Mouse (Mus musculus) liver, adult 2 months (tissue): ENCODE data around the gene Grip2. TPM values are rescaled to one million over a fixed set of nuclear protein-coding genes. Genes with fewer than 3 reads are reported as not detected.

ENCODE experiments used
- DNase-seq: peaks from one replicate; pipeline ENCODE4 v3.0.0-alpha.2; 2011; ENCODE audit warnings: low read depth, low spot score; ENCODE audit errors: extremely low read depth
- H3K27ac ChIP-seq: fragments of 200-500 bp; replicated peaks from 2 replicates; pipeline ENCODE4 v1.5.1; 2012; ENCODE audit warnings: low read depth, mild to moderate bottlenecking, control low read depth, inconsistent platforms, low read length; ENCODE audit not compliant: insufficient read depth
- H3K27me3 ChIP-seq: fragments of 200-500 bp; 2 replicates; pipeline ENCODE4 v1.6.1; 2012; ENCODE audit warnings: mild to moderate bottlenecking, moderate library complexity, low read length, inconsistent platforms; ENCODE audit not compliant: control insufficient read depth, insufficient read depth
- H3K36me3 ChIP-seq: fragments of 200-500 bp; 2 replicates; pipeline ENCODE4 v1.6.1; 2012; ENCODE audit warnings: low read length, inconsistent platforms; ENCODE audit not compliant: control insufficient read depth, insufficient read depth
- H3K4me1 ChIP-seq: fragments of 200-500 bp; 2 replicates; pipeline ENCODE4 v1.6.1; 2011; ENCODE audit warnings: low read length; ENCODE audit not compliant: control insufficient read depth, insufficient read depth
- H3K4me3 ChIP-seq: fragments of 200-500 bp; 2 replicates; pipeline ENCODE4 v1.5.1; 2011; ENCODE audit warnings: low read depth, mild to moderate bottlenecking, control low read depth, low read length, moderate library complexity; ENCODE audit not compliant: insufficient read depth
- H3K79me2 ChIP-seq: fragments of 200-500 bp; 2 replicates; pipeline ENCODE4 v1.6.1; 2012; ENCODE audit warnings: inconsistent platforms, mild to moderate bottlenecking, low read length, moderate library complexity; ENCODE audit not compliant: control insufficient read depth, insufficient read depth
- H3K9ac ChIP-seq: fragments of 200-500 bp; 2 replicates; pipeline ENCODE4 v1.6.1; 2012; ENCODE audit warnings: low read depth, mild to moderate bottlenecking, control low read depth, inconsistent platforms, low read length
- CTCF ChIP-seq: fragments of 200-500 bp; IDR thresholded peaks from 2 replicates; pipeline ENCODE4 v1.5.1; 2011; ENCODE audit warnings: low read depth, low read length, control low read depth
- POLR2A ChIP-seq: fragments of 200-500 bp; IDR thresholded peaks from 2 replicates; pipeline ENCODE4 v1.6.1; 2011; ENCODE audit warnings: low read length, control low read depth; ENCODE audit not compliant: insufficient read depth; ENCODE audit errors: extremely low read depth
- WGBS: fragments of 180-500 bp; shearing (Covaris S2); methylation state at CpG from one replicate; pipeline ENCODE4 v1.1.7; 2018; 5-methylcytosine and 5-hydroxymethylcytosine counted together
- polyA plus RNA-seq: library from polyadenylated mRNA; depleted of rRNA; stranded (reverse); fragments of >200 nt; gene quantifications from 2 replicates; pipeline ENCODE4 v1.2.3, GENCODE M21; 2012; rRNA removed
- total RNA-seq: library from RNA; depleted of rRNA; stranded (reverse); fragments of >200 nt; gene quantifications from 2 replicates; pipeline ENCODE4 v1.2.3, GENCODE M21; 2014; rRNA removed

Grip2 gene
- total and polyA plus RNA-seq, 2 experiments, result 0.11 TPM; not detected in 1

DNA sequence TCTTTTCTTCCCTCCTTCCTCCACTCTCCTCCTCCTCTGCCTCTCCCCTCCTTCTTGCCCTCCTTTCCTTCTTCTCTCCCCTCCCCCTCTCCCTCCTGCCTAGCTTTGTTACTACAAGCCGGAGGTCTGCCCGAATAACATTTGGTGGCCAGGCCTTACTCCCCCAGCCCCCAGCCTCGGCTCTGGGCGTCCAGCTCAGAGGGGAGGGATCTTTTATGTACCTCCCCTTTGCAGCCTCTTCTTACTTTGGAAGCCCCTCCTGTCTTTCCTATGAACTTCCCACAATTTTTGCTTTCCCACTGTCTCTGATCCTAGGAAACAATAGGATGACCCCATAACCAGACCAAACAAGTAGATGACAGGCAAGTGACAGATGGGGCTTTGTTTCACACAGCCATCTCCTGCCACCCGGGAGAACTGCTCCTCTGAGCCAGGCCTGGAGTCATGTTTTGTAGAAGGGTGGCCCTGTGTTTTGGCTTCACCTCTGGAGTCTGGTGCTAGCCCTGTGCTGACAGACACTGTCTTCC is 113.6 kb downstream of the Grip2 start:
- no peaks in the 10 kb centered on the region for H3K27me3 ChIP-seq
- WGBS, result 54% methylated on average over 5 of the region's 5 CpGs
- no peak overlapping the region for H3K4me3 ChIP-seq
- H3K27ac ChIP-seq, result peak overlapping the region; percentile 86
- TF ChIP-seq POLR2A (no peak), CTCF (no peak)
- peak overlapping the region; percentile 50 for H3K9ac ChIP-seq
- no peak for DNase-seq
- peaks cover 55% of the 10 kb centered on the region for H3K4me1 ChIP-seq
- peaks cover 3% of the 10 kb centered on the region; the same call in 1 of the 2 replicates for H3K36me3 ChIP-seq
- H3K79me2 ChIP-seq, result peaks cover 29% of the 10 kb centered on the region

DNA sequence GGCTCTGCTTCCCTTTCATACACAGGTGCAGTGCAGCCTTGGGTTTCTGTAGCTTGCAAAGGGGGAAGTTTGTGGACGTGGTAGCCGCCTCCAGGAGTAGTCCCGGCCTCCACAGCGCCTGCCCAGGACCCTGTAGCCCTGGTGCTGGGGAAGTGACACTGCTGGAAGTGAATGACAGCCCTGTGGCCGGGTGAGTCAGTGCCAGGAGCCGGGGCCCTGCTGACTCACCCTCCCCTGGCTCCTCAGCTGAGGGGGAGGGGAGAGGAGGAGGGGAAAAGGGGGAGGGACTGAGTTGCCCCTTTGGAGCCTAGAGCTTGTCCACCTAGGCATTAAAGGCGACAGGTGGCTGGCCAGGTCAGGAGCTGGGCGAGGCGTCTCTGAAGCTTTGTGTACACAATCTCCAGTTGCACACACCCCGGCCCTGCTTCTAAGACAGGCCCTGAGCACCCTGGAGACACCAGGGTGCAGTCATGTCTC is 114.2 kb downstream of the Grip2 start:
- peak overlapping the region; percentile 50 for H3K9ac ChIP-seq
- WGBS, result 5% methylated on average over 10 of the region's 10 CpGs

DNA sequence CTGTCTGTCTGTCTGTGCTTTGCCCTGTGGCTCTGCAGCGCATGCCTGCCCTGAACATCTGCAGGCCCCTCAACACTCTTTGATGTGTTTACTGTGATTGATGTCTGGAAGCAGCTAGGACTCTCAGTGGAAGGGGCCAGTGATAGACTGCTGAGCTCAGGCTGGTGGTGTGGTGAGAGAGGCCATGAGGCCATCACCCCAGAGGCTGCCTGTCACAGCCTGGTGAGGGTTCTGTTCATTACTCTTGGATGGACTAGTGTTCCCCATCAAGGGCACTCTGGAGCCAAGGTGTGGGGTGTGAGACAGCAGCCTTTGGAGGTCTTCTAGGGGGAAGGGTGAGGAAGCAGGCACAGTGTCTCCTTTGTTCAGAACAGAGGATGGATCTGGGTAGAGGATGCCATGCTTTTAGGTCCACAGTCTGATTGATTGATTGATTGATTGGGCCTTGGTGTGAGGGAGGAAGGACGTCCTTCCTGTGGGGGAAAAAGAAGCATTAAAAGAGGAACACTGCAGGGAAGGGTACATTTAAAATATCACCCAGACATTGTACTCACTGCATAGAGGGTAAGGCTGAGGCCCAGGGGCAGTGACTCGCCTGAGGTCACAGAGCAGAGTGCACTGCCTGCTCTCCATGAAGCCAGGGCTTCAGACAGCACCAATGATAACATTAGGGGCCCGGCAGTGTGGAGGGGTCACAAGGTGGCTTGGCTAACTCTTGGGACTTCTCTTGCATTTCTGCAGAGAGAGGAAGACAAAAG is 114.8 kb downstream of the Grip2 start:
- H3K27me3 ChIP-seq, result no peaks in the 10 kb centered on the region
- H3K79me2 ChIP-seq, result peaks cover 32% of the 10 kb centered on the region
- peaks cover 3% of the 10 kb centered on the region; the same call in 1 of the 2 replicates for H3K36me3 ChIP-seq
- 33% methylated on average over 4 of the region's 4 CpGs for WGBS
- no peak for TF ChIP-seq POLR2A
- no peak for TF ChIP-seq CTCF
- DNase-seq, result no peak
- peak overlapping the region; percentile 50 for H3K9ac ChIP-seq
- no peak overlapping the region for H3K4me3 ChIP-seq
- peaks cover 54% of the 10 kb centered on the region for H3K4me1 ChIP-seq
- H3K27ac ChIP-seq, result peak overlapping the region; percentile 86

More for the DNA sequence above, 114.2 kb downstream of the Grip2 start:
- H3K79me2 ChIP-seq, result peaks cover 32% of the 10 kb centered on the region
- TF ChIP-seq POLR2A, result no peak
- no peak for TF ChIP-seq CTCF
- peaks cover 3% of the 10 kb centered on the region; the same call in 1 of the 2 replicates for H3K36me3 ChIP-seq
- H3K27me3 ChIP-seq, result no peaks in the 10 kb centered on the region
- peak overlapping the region; percentile 14; the same call in 1 of the 2 replicates for H3K4me3 ChIP-seq
- H3K4me1 ChIP-seq, result peaks cover 54% of the 10 kb centered on the region
- DNase-seq, result peak; percentile 55
- peak overlapping the region; percentile 86 for H3K27ac ChIP-seq

Other genes starting within 250 kb of the Grip2 start
- gene Slc6a6, start 143.2 kb downstream of the Grip2 start, total RNA-seq, result 34.8 and 66.5 TPM in 2 replicates
- gene Slc6a6, start 143.2 kb downstream of the Grip2 start, polyA plus RNA-seq, result 89.0 and 96.5 TPM in 2 replicates
- gene Ccdc174, start 50.8 kb upstream of the Grip2 start, total RNA-seq, result 5.5 and 6.1 TPM in 2 replicates
- 1.3 and 1.9 TPM in 2 replicates for gene Ccdc174, start 50.8 kb upstream of the Grip2 start, polyA plus RNA-seq
- gene 4930590J08Rik, start 75.6 kb upstream of the Grip2 start, total RNA-seq, result 0.20 and 0.37 TPM in 2 replicates
- 0.07 TPM in 1 of 2 replicates, not detected in the other for gene 4930590J08Rik, start 75.6 kb upstream of the Grip2 start, polyA plus RNA-seq
- 4.7 and 6.4 TPM in 2 replicates for gene Fgd5, start 151.6 kb upstream of the Grip2 start, total RNA-seq
- gene Fgd5, start 151.6 kb upstream of the Grip2 start, polyA plus RNA-seq, result 1.4 and 1.9 TPM in 2 replicates